Mouse (Mus musculus): ENCODE results near the gene Ndufa8.

Ndufa8 gene

GRCm38 (mm10) chr2:36048748-36049566 is at the start of gene Ndufa8, which contains the start of gene Morn5:
Gene Ndufa8 (minus strand): TSS chr2:36049406.
Gene Morn5 (plus strand): TSS chr2:36049458.
- peak; percentile 96 for DNase-seq (ENCODE audit: low read depth, low spot score)

GRCm38 (mm10) chr2:36098021-36098420 is 48.8 kb upstream of the Ndufa8 start:
- no peak for DNase-seq (ENCODE audit: low read depth, low spot score)

DNA sequence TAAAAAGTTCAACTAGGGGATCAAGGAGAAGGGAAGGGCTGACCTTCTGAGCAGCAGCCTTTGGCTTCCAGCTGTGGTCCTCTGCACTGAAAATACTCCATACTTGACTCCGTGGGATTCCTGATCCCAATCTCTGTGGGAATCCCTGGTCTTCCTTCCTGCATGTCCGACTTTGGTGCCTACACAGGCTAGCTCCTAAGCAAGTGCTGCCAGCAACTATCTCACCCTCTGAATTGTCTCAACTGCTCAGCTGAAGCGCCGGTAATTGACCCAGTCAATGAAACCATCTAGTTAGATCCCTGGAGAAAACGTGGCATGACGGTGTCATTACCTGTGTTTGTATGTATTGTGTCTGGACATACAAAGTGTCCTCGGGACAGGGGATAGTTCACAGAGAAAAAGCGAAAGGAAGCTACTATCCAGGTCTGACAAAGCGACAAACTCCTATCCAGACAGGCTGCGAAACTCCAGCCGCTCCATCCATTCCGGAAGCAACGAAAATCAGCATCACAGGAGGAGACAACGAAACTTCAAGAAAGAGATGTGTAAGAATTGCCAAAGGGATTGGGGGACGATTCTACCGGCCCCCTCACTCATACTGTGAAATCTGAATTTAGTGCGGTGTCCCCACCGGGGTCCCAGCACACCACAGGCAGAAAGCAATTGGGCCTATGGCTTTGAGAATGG is 48.1 kb upstream of the Ndufa8 start:
- DNase-seq (ENCODE audit: low read depth, low spot score), result no peak

- no peak for DNase-seq (ENCODE audit: low read depth, low spot score)
Measured at GRCm38 (mm10) chr2:36093914-36094475, 44.8 kb upstream of the Ndufa8 start.

DNA sequence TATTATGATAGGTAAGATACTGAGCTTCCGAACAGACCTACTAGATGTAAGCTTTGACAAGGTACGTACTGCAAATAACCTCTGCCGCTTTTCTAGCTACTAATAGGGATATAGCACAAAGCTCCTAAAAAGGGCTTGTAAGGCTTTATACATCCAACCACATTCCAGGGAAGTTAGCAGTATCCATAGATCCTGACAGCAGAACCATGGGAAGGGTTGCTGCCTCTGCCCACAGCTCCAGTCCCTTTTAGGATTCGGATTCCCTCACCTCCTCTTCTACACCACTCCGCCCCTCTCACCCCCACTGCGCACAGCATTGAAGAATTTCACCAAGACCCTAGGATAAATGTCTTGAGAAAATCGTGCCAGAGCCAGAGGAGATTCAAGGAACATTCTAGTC is 44.1 kb upstream of the Ndufa8 start:
- DNase-seq (ENCODE audit: low read depth, low spot score), result no peak

DNA sequence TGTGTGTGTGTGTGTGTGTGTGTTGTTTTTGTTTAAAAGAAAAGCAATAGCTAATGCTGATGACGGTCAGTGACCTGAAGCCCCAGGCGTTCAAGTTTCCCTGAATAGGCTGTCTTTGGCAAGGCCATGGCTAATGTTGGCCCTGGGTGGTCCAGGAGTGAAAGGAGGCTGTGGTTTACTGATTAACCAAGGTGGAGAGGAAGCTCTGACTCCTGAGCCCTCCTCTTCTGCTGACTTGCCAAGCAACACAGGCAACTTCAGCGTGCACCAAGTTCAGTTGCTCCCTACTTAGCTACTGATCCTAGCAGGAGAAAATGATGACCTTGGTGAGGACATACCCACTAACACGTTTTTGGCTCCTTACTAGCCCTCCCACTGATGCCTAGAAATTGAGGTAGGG is 43.5 kb upstream of the Ndufa8 start:
- DNase-seq (ENCODE audit: low read depth, low spot score), result no peak

DNA sequence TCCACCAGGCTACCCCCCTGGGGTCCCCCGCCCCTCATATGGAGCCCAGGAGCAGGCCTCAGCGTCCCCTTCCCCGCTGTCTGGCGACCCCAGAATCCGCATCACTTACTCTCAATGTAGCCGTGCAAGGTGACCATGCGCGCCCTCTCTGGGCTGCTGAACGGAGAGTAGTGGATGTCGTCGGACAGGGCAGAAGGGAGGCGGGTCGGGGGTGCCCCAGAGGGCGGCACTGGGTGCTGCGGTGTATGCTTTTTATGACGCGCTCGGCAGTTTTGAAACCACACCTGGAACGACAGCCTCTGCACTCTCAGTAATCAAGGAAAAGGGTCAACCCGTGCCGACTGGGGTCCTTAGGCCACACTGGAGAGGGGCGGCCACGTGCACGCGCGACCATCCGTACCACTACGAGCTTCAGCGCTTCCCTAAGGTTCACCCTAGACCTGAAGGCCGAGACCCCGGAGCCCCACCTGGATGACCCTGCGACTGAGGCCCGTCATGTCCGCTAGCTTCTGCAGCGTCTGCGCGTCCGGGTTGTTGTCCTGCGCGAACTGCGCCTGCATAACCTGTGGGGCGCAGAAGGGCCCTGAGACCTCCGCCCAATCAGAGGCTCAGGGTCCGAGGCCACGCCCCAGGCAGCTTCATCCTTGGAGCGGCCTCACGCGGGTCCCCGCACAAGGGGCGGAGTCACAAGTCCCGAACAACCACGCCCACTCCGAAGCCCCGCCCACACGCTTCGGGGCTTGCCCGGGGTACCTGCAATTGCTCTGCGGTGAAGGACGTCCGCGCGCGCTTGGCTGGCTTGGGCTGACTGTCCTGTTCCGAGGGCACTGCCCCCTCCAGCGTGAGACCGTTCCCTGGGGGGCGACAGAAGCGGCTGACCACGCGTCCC is 41.9 kb upstream of the Ndufa8 start:
- DNase-seq (ENCODE audit: low read depth, low spot score), result peak; percentile 8

- DNase-seq (ENCODE audit: low read depth, low spot score), result no peak
Measured at GRCm38 (mm10) chr2:36089190-36089589, 40.0 kb upstream of the Ndufa8 start.

GRCm38 (mm10) chr2:36085041-36085440 is 35.8 kb upstream of the Ndufa8 start:
- DNase-seq (ENCODE audit: low read depth, low spot score), result no peak

GRCm38 (mm10) chr2:36082802-36083580 is 33.8 kb upstream of the Ndufa8 start:
- no peak for DNase-seq (ENCODE audit: low read depth, low spot score)

GRCm38 (mm10) chr2:36081446-36081845 is 32.2 kb upstream of the Ndufa8 start:
- DNase-seq (ENCODE audit: low read depth, low spot score), result no peak

DNA sequence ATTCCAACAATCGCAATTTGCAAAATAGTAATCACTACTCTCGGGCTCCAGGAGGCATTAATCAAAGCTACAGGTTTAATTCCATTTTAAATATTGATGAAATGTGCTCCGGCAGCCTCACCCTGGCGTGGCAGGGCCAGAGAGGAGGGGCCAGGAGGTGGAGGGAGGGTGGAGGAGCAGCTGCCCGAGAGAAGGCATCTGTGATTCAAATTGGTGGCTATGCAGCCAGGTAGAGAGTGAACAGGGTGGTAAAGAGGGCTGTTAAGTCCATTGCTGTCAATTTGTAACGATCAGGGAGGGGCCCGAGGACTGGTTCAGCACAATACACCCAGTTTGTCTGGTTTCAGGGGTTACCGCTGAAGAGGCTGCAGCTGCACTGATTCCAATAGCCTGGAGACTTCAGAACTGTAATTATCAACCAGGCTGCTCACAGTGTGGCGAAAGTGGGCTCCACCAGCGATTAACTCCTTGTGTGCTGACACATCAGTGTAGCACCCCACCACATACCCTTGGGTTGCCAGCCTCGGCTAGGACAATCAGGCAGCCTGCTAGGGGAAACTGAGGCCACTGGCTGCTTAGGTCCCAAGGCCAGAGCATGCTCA is 28.1 kb upstream of the Ndufa8 start:
- DNase-seq (ENCODE audit: low read depth, low spot score), result no peak

DNA sequence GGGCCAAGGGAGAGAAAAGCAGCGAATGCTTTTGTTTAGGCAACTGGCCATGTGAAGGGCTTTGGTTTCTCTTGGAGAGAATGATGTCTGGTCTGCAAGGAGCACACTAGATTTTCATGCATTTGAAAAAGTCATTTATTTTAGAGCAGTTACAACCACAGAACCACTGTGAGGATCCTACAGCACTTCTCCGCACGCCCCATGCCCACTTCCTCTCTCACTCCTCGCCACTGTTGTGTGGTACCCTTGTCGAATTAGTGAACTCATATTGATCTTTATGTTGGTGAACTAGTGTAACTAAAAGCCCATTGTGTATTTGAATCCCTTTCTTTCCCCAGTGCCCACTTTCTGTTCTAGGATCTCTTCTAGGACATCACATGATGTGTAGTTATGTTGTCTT is 26.0 kb upstream of the Ndufa8 start:
- no peak for DNase-seq (ENCODE audit: low read depth, low spot score)

GRCm38 (mm10) chr2:36073781-36074180 is 24.6 kb upstream of the Ndufa8 start:
- DNase-seq (ENCODE audit: low read depth, low spot score), result no peak

DNA sequence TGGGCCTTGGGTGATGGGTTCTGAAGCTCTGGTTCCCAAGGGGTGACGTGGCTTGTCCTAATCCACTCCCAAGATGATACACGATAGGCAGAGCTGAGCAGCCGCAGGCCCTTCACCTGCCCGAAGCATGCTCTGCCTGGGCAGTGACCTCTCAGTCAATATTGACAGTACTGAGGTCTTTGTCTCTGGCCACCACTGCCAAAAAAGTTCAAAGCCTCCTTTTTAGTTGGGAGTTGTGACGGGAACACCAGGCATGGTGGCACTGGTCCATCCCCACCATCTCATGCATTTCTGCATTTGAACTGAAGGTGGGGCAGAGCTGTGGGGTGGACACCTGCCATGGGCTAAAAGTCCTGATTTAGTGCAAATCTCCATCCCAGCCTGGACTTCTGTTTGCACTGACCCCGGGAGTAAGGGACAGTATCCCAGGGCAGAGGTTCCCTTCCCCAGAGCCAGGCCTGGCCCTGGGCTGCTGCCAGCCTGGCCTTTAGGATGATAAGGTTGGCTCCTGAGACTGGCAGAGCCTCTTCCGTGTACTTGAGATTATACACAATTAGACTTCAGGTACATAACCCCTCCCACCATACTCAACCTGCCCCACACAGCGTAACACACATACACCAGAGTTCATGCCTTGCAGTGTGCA is 22.6 kb upstream of the Ndufa8 start:
- no peak for DNase-seq (ENCODE audit: low read depth, low spot score)

GRCm38 (mm10) chr2:36067132-36067531 is 17.9 kb upstream of the Ndufa8 start:
- no peak for DNase-seq (ENCODE audit: low read depth, low spot score)

- DNase-seq (ENCODE audit: low read depth, low spot score), result no peak
Measured at GRCm38 (mm10) chr2:36061409-36061808, 12.2 kb upstream of the Ndufa8 start.

- no peak for DNase-seq (ENCODE audit: low read depth, low spot score)
Measured at GRCm38 (mm10) chr2:36056248-36056647, 7.0 kb upstream of the Ndufa8 start.

- DNase-seq (ENCODE audit: low read depth, low spot score), result no peak
Measured at GRCm38 (mm10) chr2:36053249-36053648, 4.0 kb upstream of the Ndufa8 start.

GRCm38 (mm10) chr2:36049567-36049954 is 355 bp upstream of the Ndufa8 start:
- DNase-seq (ENCODE audit: low read depth, low spot score), result no peak
